Mouse (Mus musculus): Measurements from ENCODE around the gene A230072I06Rik. TPM values are rescaled to one million over a fixed set of nuclear protein-coding genes. Genes with fewer than 3 reads are reported as not detected.

A230072I06Rik gene
- total RNA-seq (2012; rRNA removed) (not detected in 2 replicates), total RNA-seq (2014; rRNA removed) (not detected in 2 replicates), polyA plus RNA-seq (2012; ENCODE audit: insufficient read length, low read depth) (not detected in 2 replicates)

- H3K27ac ChIP-seq (ENCODE audit: insufficient read depth, low read depth), result no peak within 1 kb of the TSS
- H3K9me3 ChIP-seq (replicated peaks; ENCODE audit: low read length), result no peaks in the 10 kb centered on the region
- no peak within 1 kb of the TSS for H3K9ac ChIP-seq (ENCODE audit: insufficient read depth, low read depth)
- DNase-seq (ENCODE audit: extremely low read depth), result no peak
- H3K4me2 ChIP-seq (ENCODE audit: insufficient read depth, low read depth, poor library complexity, severe bottlenecking), result no peak within 1 kb of the TSS
- H3K79me2 ChIP-seq (replicated peaks; ENCODE audit: control insufficient read depth, extremely low read depth, insufficient read depth, poor library complexity, severe bottlenecking), result no peaks in the 10 kb centered on the region
- H3K4me1 ChIP-seq (ENCODE audit: control insufficient read depth in 1 of 2, insufficient read depth in 2 of 2), result no peaks in the 10 kb centered on the region
- H3K4me3 ChIP-seq (replicated peaks in 1 of 3; ENCODE audit: low read depth in 2 of 3, low read length in 2 of 3, poor library complexity in 1 of 3), result no peak within 1 kb of the TSS
- H3K36me3 ChIP-seq (replicated peaks in 1 of 2; ENCODE audit: control insufficient read depth in 1 of 2, insufficient read depth in 1 of 2, low read length in 1 of 2), result no peaks in the 10 kb centered on the region
- dilution Hi-C loops (cut with MboI; ENCODE audit: extremely low pct_ligation_motif_present, extremely low pct_unique_long_range_greater_than_20kb, low sequenced_read_pairs) (no loop called here), in situ Hi-C loops (cut with MboI; ENCODE audit: low pct_ligation_motif_present, low pct_unique_long_range_greater_than_20kb, low sequenced_read_pairs) (no loop called here)
- TF ChIP-seq TBP (conservative IDR thresholded peaks at IDR 0.05; ENCODE audit: low read depth, low read length), result no peak
- TF ChIP-seq TCF12 (IDR thresholded peaks at IDR 0.05; ENCODE audit: low read depth, low read length), result no peak
- TF ChIP-seq BHLHE40 (IDR thresholded peaks at IDR 0.05; ENCODE audit: low read depth, low read length), result no peak
- no peak for TF ChIP-seq SMC3 (IDR thresholded peaks at IDR 0.05; ENCODE audit: low read depth, low read length)
- no peak for TF ChIP-seq JUN (IDR thresholded peaks at IDR 0.05; ENCODE audit: insufficient read depth, low read depth, low read length)
- TF ChIP-seq POLR2A (IDR thresholded peaks at IDR 0.05; ENCODE audit: low read depth, low read length), result no peak
- no peak for TF ChIP-seq IRF4 (IDR thresholded peaks at IDR 0.05; ENCODE audit: low read depth, low read length)
- TF ChIP-seq RAD21 (IDR thresholded peaks at IDR 0.05; ENCODE audit: low read depth, low read length), result no peak
- TF ChIP-seq POLR2AphosphoS2 (IDR thresholded peaks at IDR 0.05; ENCODE audit: low read depth, low read length), result no peak
- no peak for TF ChIP-seq ZKSCAN1 (IDR thresholded peaks at IDR 0.05; ENCODE audit: borderline replicate concordance, low read depth, low read length)
- TF ChIP-seq MXI1 (IDR thresholded peaks at IDR 0.05; ENCODE audit: low read depth, low read length), result no peak
- peaks cover 83% of the 10 kb centered on the region for H3K27me3 ChIP-seq (replicated peaks)
Observed at GRCm38 (mm10) chr8:12278663-12279312, at the start of gene A230072I06Rik. Gene A230072I06Rik, plus strand, starts transcription at chr8:12278819.

- Histone ChIP-seq H3K9me3 (replicated peaks; ENCODE audit: low read length) (no peaks in the 10 kb centered on the region), H3K79me2 (replicated peaks; ENCODE audit: control insufficient read depth, extremely low read depth, insufficient read depth, poor library complexity, severe bottlenecking) (no peaks in the 10 kb centered on the region), H3K4me1 (ENCODE audit: control insufficient read depth in 1 of 2, insufficient read depth in 2 of 2) (no peaks in the 10 kb centered on the region), H3K36me3 (replicated peaks in 1 of 2; ENCODE audit: control insufficient read depth in 1 of 2, insufficient read depth in 1 of 2, low read length in 1 of 2) (no peaks in the 10 kb centered on the region), H3K27ac (ENCODE audit: insufficient read depth, low read depth) (no peak overlapping the region), H3K4me3 (replicated peaks in 1 of 3; ENCODE audit: low read depth in 2 of 3, low read length in 2 of 3, poor library complexity in 1 of 3) (no peak overlapping the region), H3K27me3 (replicated peaks) (peaks cover 84% of the 10 kb centered on the region), H3K4me2 (ENCODE audit: insufficient read depth, low read depth, poor library complexity, severe bottlenecking) (no peak overlapping the region), H3K9ac (ENCODE audit: insufficient read depth, low read depth) (no peak overlapping the region)
- no peak for TF ChIP-seq RAD21 (IDR thresholded peaks at IDR 0.05; ENCODE audit: low read depth, low read length)
- TF ChIP-seq CHD2 (IDR thresholded peaks at IDR 0.05; ENCODE audit: low read length), result no peak
- no peak for TF ChIP-seq ELF1 (IDR thresholded peaks at IDR 0.05; ENCODE audit: low read depth, low read length)
- no peak for TF ChIP-seq RCOR1 (conservative IDR thresholded peaks at IDR 0.05; ENCODE audit: low read depth, low read length)
- no peak for TF ChIP-seq POLR2AphosphoS2 (IDR thresholded peaks at IDR 0.05; ENCODE audit: low read depth, low read length)
- TF ChIP-seq MAFK (IDR thresholded peaks at IDR 0.05; ENCODE audit: insufficient replicate concordance, low read length), result no peak
- dilution Hi-C loops (cut with MboI; ENCODE audit: extremely low pct_ligation_motif_present, extremely low pct_unique_long_range_greater_than_20kb, low sequenced_read_pairs), result no loop called here
- in situ Hi-C loops (cut with MboI; ENCODE audit: low pct_ligation_motif_present, low pct_unique_long_range_greater_than_20kb, low sequenced_read_pairs), result no loop called here
- DNase-seq (ENCODE audit: extremely low read depth), result no peak
Observed at GRCm38 (mm10) chr8:12234039-12234438, 44.6 kb upstream of the A230072I06Rik start.
